Mouse (Mus musculus) ovary, postnatal 10 days (tissue): ENCODE measurements around the gene BC048562.

Experiments
- DNase-seq: peaks from one replicate; pipeline ENCODE4 v3.0.0; 2022; ENCODE audit warnings: low spot score

The BC048562 gene

DNA sequence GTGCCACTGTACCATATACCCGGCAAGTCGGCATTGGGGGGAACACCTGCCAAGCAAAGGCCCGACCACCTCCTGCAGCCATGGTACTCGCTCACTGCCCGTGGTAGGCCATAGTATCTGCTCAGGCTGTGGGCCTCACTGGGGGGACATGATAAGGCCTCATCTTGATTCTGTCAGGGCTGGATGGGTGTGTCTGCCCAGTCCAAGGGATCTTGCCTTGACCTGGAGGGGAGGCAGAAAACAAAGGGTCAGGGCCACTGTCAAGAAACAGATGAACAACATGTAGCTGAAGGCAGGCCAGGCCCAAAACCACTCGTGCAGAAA is 14.8 kb downstream of the BC048562 start:
- no peak for DNase-seq

DNA sequence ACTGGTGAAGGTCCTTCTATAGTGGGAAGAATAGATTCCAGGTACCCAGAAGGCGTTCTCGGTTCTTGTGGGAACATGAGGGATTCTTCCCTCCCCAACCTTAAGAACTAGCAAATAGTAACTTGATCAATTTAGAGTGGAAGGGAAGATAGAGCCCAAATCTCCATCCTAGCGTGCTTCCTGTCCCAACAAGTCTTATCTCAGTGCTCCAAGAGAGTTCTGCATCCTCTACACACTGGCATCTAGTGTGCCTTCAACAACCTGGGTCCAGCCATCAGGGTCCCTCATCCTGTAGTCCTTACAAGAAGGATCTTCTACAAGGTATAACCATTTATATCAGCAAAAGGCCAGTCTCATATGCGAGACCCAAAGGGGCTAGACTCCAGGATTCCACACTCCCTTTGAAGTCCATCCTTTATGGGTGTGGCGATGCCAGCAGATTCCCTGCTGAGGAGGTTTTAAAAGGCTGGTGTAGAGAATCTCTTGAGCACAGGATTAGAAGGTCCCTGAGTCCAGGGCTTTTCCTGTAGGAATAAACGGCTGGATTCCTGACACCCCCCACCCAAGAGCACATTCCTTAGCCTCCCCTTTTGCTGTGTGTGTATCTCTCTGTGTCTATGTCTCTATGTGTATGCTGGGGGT is 15.4 kb downstream of the BC048562 start:
- no peak for DNase-seq

DNA sequence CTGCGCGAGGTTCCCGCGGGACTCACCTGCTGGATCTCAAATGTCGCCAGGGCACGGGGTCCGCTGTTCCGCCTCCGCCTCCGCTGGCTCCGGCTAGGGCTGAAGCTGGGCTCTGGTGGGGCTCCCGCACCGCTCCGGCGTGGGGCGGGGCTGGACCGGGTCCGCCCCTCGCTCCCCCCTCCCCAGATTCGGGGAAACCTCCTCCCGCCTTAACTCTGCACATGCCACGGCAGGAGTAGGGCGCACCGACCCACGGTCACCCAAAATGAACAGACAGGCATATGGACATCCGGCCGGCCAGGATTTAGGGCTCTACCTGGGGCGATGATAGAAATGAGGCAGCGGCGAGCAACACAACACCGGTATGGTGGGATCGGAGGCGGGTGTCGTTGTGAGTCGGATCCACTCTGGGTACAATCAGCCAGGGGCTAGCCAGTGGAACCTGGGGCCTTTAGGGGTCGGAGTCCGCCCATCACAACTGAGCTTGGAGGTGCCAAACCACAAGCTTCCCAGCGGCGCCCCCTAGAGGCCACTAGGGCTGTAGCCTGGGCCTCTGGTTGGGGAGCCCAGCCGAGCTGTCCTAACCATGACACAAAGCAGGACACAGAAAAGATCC is 16.1 kb downstream of the BC048562 start:
- DNase-seq: peak; percentile 76

DNA sequence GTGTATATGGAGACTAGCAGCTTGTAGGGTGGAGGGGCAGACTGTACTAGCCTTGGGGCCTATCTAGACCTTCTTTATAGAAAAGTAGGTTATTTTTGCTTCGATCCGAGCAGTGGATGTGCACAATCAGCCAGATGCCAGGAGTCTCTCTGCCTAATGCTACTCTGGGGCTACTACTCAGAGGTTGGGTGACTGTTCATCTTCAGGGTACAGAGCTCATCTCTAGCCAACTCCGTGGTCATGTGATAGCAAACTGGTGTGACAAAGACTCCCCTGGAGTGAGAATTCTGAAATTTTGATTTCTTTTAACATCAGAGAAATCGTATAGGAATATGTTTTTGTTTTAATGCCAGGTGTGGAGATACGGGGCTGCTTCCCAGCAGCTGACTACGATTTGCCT is 16.6 kb downstream of the BC048562 start:
- DNase-seq: no peak

DNA sequence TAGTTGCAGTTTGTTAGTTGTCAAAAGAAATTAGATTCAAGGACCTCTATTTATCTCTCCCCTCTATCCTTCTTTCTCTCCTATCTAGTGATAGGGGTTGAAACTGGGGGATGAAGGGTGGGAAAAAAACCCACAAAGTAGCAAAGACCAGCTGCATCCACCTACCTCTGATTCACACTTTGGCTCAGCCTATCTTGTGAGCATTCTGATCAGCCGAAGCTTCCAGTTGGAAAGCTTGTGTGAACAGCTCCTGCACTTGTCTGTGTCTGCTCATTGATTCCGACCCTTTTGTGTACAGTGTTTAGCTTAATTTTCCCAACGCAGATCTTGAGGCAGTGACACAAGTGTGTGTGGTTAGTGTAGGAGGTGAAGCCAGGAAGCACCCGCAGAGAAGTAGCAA is 17.2 kb downstream of the BC048562 start:
- no peak for DNase-seq

DNA sequence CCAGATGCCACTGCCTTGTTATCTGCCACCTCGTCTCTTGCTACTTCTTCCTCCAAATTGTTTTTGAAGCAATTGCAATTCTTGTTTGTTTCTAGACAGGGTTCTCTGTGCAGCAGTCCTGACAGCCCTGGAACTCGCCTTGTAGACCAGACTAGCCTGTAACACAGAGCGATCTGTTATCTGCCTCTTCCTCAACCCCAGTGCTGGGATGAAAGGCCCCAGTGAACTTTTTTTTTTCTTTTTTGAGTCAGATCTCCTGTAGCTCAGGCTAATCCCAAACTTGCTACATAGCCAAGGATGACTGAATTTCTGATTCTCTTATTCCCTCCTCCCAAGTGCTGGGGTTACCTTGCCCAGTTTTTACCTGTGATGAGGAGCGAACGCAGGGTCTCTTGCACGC is 18.1 kb downstream of the BC048562 start:
- no peak for DNase-seq

DNA sequence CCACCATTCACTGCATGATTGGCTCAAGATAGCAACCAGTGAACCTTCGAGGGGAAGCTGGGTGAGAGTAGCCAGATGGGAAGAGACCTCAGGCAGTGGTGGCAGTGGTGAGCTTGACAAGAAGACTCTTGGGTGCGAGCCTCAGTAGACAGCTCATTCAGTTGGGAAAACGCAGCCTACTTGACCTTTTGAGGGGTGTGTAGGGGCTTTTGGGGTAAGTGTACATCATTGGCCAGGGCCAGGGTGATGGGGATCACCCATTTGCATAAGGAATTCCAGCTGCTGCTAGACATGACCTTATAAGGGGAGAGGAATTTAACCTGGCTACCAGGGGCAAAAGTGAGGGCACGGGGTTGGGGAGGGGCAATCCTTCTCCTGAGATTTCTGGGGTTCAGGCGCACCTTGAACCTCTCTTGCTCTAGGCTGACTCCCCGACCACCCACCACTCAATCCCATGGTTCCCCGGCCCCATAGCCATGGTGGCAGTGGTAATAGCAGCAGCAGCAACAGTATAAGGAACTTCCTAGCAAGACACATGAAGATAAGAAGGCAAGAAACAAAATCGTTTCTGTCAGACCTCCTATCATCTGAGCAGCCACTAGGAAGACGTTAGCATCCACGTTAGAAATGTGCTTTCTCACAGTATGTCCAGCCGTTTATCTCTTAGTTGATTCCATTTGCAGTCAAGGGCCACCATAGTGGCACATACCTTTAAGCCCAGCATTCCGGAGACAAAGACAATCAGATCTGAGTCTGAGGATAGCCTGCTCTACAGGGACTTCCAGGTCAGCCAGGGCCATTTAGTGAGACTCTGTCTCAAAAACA is 19.7 kb downstream of the BC048562 start:
- DNase-seq: no peak

DNA sequence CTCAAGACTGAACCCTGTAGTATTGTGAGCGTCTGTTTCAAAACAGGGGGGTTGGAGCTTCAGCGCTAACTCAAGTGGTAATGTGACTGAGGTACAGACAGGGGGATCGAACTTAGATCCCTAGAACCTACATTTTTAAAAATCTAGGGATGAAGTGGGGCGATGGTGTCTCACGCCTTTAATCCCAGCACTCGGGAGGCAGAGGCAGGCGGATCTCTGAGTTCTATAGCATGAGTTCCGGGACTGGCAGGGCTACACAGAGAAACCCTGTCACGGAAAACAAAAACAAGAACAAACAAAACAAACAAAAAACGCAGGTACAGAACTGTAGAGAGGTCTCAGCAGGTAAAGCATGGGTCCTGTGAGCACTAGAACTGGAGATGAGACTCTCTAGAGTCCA is 20.7 kb downstream of the BC048562 start:
- no peak for DNase-seq

DNA sequence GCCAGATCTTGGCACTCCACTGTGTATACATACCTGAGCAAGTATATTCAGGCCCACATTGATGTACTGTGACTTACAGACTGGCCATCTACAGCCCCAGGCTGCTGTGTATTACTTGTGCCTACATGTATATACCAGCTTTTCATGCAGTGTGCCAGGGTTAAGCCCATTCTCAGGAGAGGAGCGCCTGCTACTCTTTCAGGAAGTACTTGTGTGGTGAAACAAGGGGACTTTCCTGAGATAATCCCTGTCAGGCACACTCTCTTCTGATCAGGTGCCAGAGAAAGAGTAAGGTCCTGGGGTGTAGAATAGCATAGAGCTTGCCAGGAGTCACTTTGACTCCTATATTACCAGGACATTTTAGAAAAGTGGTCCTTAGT is 23.6 kb downstream of the BC048562 start:
- no peak for DNase-seq

DNA sequence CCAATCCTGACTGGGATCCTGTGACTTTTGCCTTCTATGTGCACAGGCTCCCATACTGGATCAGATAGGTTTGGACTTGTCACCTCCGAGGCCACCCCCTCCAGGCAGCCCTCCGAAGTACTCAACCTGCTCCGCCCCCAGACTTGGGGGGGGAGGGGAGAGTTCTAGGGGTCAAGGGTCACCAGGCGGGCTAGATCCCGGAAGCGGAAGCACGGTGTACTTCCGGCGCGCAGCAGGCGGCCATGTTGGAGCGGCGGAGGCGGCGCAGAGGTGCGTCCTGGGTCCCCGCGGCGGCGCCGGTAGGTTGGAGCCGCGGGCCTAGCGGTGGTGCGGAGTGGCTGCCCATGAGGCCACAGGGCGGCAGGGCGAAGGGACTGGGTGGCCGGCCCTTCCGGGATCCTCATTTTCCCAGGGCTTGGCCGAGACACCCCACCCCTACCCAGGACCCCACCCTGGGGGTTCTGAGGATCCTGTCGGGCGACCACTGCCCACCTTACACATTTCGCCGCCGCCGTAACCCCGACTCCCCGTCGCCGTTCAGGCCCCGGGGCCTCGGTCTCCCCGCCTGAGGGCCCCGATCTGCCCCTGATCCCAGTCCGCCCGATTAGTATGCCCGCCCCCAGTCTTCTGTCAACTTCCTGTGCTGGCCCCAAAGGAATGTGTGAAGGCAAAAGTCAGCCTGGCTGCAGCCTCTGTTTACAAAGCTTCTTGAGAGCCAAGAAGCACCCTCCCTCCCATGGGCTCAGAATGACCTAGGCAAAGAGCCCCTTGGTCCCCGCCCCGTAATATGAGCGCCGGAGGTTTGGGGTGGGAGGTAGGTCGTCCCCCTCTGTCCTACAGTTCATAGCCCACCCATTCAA is 24.3 kb downstream of the BC048562 start, which contains the start of gene Ccdc71:
TSS of gene Ccdc71 (plus strand) at position 209 of the 860 bp plus-strand sequence.
- peak; percentile 71 for DNase-seq

DNA sequence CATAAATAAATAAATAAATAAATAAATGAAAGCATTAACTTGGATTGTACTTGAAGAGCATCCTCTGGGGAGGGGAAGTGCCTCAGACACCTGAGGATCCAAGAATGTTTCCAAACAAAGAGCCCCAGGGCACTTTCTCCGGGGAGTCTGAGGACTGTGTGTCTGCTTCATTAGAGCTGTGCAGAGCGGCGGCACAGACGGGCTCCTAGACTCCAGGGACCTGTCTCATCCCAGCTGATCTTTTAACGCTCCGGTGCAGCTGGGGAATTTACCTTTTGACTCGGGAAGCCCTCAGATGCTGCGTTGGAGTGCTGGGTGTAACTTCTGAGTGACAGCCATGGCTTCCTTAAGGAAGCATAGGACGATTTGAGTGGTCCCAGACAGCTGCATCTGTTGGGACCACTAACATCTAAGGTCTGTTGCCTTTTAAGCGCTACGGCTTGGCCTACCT is 24.9 kb downstream of the BC048562 start, which contains the start of gene Klhdc8b:
TSS of gene Klhdc8b (minus strand) at position 401 of the 451 bp plus-strand sequence.
- DNase-seq: no peak

DNA sequence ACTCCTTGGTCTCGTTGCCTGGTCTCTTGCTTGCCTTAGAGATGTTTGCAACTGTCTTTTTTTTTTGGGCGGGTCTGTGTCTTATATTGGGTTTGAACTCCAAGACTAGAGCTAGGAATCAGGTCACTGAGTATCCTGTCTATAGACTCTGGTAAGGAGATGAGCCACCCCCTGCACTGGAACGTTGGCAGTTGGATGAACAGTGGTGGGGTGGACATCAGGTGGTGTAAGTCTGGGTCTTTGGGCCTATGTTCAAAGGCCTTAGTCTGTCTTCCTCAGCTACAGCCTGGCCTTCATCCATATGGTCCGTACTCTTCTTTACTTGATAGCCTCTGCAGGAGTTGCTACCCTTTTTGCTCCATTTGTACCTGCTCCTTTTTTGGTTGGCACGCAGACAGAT is 25.4 kb downstream of the BC048562 start:
- DNase-seq: no peak

DNA sequence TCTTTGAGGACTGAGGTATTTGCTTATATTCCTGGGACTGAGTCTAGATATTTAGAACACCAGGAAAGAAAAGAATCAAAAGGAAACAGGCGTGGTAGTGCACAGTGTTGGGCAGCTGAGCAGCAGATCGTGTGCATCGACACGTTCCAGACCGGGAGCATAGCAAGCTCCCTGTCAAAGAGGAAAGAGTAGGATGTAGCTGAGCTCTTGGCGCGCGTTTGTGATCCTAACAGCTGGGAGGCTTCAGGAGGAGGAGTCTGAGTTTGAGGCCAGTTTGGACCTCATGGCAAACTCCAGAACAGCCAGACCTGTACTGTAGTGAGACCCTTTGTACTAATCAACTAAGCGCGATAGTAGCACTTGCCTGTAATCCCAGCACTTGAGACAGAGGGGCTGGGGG is 25.9 kb downstream of the BC048562 start:
- DNase-seq: no peak

DNA sequence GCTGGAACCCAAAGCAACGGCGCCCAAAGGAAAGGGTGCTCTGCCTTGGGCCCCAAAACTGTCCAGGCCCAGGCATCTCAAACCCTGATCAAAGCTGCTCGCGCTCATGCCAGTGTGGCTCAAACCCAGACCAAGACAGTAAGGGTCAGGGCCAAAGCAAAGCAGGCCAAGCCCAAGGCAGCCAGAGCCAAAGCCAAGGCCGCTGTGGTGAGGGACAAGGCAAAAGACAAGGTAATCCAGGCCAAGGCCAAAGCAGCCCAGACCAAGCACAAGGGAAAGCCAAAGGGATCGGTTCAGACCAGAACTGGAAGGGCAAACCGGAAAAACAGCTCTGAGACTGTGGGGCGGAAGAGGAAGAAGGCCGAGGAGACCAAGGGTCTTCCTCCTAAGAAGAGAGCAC is 27.4 kb downstream of the BC048562 start:
- DNase-seq: no peak

DNA sequence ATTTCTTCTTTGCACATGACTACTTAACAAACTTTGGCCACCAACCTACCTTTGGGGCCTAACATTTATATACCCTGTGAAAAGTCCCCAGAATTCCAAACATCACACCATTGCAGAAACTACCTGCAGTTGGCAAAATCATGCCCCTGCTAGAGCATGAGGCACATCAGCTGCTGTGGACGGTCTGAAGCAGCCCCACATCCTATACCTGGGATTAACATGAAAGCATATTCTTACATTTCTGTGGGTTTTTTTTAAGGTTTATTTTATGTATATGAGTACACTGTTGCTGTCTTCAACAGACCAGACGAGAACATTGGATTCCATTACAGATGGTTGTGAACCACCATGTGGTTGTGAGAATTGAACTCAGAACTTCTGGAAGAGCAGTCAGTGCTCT is 29.9 kb downstream of the BC048562 start:
- no peak for DNase-seq

DNA sequence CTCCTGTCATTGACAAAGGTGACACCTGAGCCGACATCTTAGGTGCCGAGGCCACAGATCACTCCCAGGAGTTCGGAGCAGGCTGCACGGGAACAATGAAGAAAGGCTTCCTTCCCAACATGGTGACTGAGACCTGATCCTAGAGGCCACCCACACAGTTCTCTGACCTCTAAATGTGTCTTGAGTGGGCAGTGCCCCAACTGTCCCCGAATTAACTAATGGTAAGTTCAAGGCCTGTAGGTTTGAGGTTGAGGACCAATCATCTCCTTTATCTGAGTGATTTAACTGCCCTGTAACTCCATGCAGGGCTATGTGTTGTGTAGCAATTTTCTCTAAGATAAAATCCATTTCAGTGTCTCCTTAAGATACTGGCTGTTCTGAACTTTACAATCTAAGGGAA is 33.1 kb downstream of the BC048562 start:
- DNase-seq: no peak

DNA sequence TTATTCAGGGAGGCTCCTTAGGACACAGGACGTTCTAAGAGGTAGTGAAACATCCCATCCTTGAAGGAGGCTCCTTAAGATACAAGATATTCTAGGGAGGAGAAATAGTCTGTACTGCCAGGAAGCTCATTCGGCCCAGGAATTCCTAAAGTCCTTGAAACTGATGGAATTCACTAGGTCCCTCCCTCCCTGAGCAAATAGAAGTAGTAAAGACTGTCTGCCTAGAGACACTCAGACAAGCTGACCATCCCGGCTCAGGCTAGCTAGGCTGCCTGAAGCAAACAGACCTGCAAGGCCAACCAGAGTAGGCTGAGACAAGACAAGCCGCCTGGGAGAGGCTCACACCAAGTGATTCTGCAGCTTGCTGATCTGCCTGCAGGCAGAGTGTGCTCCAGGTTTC is 33.6 kb downstream of the BC048562 start:
- DNase-seq: no peak

DNA sequence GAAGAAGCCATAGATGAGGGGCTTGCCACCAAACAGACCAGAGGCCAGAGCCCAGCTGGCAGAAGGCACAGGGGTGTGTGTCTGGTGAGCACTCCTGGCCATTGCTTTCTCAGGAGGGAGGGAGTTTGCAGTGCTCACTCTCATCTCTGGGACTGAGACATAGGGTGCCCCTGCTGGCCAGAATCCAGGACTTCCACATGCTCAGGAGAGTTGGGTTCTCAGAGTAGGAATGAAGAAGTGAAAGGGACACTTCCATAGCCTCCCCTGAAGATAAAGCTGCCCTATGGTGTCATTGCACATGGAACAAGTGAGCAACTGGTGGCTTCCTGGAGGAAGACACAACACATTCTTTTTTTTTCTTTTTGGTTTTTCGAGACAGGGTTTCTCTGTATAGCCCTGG is 38.2 kb downstream of the BC048562 start:
- no peak for DNase-seq

DNA sequence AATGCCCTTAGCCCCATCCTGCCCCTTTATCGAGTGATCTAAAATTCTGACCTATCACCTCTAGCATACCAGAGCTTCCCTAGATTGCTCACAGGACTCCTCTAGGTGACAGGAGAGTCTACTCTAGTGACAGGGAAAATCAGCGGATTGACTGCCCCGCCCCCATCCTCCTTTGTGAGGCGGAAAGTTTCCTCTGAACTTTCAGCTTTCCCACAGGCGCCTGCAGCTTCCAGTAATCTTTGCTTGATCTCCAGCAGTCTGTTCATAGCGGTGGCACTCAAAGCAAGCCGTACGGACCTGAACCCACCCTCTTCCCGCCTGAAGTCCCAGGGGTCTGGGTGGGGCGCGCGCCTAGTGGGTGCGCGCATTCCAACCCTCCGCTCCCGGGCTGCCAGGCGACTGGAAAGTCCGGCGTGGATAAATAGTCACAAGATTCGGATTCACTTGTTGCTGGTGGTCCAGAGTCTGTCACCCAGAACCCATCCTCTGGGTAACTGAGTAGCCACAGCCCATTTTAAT is 42.4 kb downstream of the BC048562 start:
- peak; percentile 78 for DNase-seq

DNA sequence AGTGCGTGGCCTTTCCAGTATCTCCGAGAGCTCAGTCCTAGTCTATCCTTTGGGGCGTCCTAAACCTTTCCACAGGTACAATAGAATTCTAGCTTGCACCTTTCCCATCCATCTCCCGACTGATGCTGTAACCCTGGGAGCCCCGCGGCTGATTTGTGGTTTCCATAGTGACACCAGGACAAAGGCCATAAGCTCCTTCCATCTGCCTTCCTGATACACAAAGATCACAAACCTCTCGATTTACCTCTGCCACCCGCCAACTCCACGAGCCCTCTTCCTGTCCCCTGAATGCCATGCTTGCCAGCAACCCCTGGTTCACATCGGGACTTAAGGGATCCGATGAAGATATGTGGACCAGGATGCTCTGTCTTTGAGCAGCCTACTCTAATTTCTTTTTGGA is 43.0 kb downstream of the BC048562 start:
- no peak for DNase-seq

DNA sequence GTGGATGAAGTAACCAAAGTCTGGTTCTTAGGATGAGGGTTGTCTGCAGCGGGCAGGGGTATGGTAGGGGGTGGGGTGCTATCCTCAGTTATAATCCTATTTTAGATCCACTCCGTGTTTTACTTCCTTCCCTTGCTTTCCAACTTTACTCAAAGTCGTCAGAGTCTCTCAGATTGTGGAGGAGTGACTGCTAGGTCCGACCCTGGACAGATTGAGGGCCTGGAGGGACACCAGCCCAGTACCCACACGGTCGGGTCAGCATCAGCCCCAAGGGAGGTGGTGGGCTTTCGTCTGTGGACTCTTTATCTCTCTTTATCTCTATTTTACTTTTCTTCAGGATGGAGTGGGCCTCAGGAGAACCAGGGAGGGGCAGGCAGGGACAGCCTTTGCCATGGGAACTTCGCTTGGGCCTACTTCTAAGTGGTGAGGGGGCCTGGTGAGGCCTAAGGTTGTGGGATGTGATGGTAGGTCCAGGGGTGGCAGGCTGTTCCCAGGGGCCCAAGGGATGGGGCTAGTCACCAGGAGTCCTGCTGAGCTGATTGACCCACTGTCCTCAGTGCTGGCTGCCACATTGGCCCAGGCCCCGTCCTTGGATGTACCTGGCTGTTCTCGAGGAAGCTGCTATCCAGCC is 43.6 kb downstream of the BC048562 start, which contains the start of gene Lamb2:
TSS of gene Lamb2 (plus strand) at position 16 of the 631 bp plus-strand sequence.
- DNase-seq: peak; percentile 50
